Mouse (Mus musculus) kidney, adult 18-20 months (tissue): Measurements from ENCODE around the gene Wwp2.

Source experiments
- DNase-seq: peaks from one replicate; pipeline ENCODE4 v3.0.0; 2021

Gene Wwp2

GRCm38 (mm10) chr8:107513249-107513648 lies 77.1 kb downstream of the Wwp2 start:
- DNase-seq, result no peak

- no peak for DNase-seq
Observed at GRCm38 (mm10) chr8:107514949-107515721, 79.0 kb downstream of the Wwp2 start.

- no peak for DNase-seq
Observed at GRCm38 (mm10) chr8:107518726-107519125, 82.6 kb downstream of the Wwp2 start.

GRCm38 (mm10) chr8:107519860-107520259 lies 83.7 kb downstream of the Wwp2 start:
- DNase-seq, result peak; percentile 25

- no peak for DNase-seq
Observed at GRCm38 (mm10) chr8:107521788-107522554, 85.8 kb downstream of the Wwp2 start.

GRCm38 (mm10) chr8:107522555-107522833 lies 86.3 kb downstream of the Wwp2 start:
- no peak for DNase-seq

- no peak for DNase-seq
Observed at GRCm38 (mm10) chr8:107524535-107524934, 88.4 kb downstream of the Wwp2 start.

GRCm38 (mm10) chr8:107528786-107529185 lies 92.6 kb downstream of the Wwp2 start:
- DNase-seq, result no peak

- DNase-seq, result no peak
Observed at GRCm38 (mm10) chr8:107537472-107537871, 101.3 kb downstream of the Wwp2 start.

- no peak for DNase-seq
Observed at GRCm38 (mm10) chr8:107540623-107541022, 104.5 kb downstream of the Wwp2 start.

GRCm38 (mm10) chr8:107541369-107541768 lies 105.2 kb downstream of the Wwp2 start:
- no peak for DNase-seq

- DNase-seq, result no peak
Observed at GRCm38 (mm10) chr8:107542151-107542550, 106.0 kb downstream of the Wwp2 start.

- DNase-seq, result no peak
Observed at GRCm38 (mm10) chr8:107543714-107544113, 107.5 kb downstream of the Wwp2 start.

- DNase-seq, result no peak
Observed at GRCm38 (mm10) chr8:107544211-107544610, 108.0 kb downstream of the Wwp2 start.

- DNase-seq, result no peak
Observed at GRCm38 (mm10) chr8:107544651-107545174, 108.5 kb downstream of the Wwp2 start.

GRCm38 (mm10) chr8:107545621-107546152 lies 109.5 kb downstream of the Wwp2 start:
- DNase-seq, result no peak

GRCm38 (mm10) chr8:107546154-107546553 lies 110.0 kb downstream of the Wwp2 start:
- no peak for DNase-seq

- no peak for DNase-seq
Observed at GRCm38 (mm10) chr8:107546817-107547216, 110.7 kb downstream of the Wwp2 start.

- DNase-seq, result no peak
Observed at GRCm38 (mm10) chr8:107552234-107552633, 116.1 kb downstream of the Wwp2 start.

GRCm38 (mm10) chr8:107555231-107555630 lies 119.1 kb downstream of the Wwp2 start:
- no peak for DNase-seq

GRCm38 (mm10) chr8:107556511-107556936 lies 120.4 kb downstream of the Wwp2 start:
- DNase-seq, result no peak

- DNase-seq, result no peak
Observed at GRCm38 (mm10) chr8:107560820-107561536, 124.8 kb downstream of the Wwp2 start.

GRCm38 (mm10) chr8:107562164-107562563 lies 126.0 kb downstream of the Wwp2 start:
- DNase-seq, result no peak
